Mouse (Mus musculus): ENCODE measurements around the gene Fbxl18.
A peak's percentile ranks its signal among the peaks of the same experiment; 100 is the strongest.
"Not testable (repeated sequence)": the region's sequence is repeated elsewhere in the genome, so short reads cannot be mapped to it uniquely, and the experiment has no call there.

The Fbxl18 gene

GRCm38 (mm10) chr5:142900651-142901050 is 5.4 kb upstream of the Fbxl18 start:
- DNase-seq (ENCODE audit: low spot score in 2 of 2) = no peak

GRCm38 (mm10) chr5:142899932-142900533 is 4.8 kb upstream of the Fbxl18 start:
- no peak for DNase-seq (ENCODE audit: low spot score in 2 of 2)

- DNase-seq (ENCODE audit: low spot score in 2 of 2) = no peak
Observed at GRCm38 (mm10) chr5:142899057-142899601, 3.9 kb upstream of the Fbxl18 start.

GRCm38 (mm10) chr5:142898316-142898715 is 3.1 kb upstream of the Fbxl18 start:
- no peak for DNase-seq (ENCODE audit: low spot score in 2 of 2)

- no peak for DNase-seq (ENCODE audit: low spot score in 2 of 2)
Observed at GRCm38 (mm10) chr5:142897568-142898248, 2.5 kb upstream of the Fbxl18 start.

GRCm38 (mm10) chr5:142896713-142897112 is 1.5 kb upstream of the Fbxl18 start:
- no peak for DNase-seq (ENCODE audit: low spot score in 2 of 2)

GRCm38 (mm10) chr5:142896192-142896591 is 971 bp upstream of the Fbxl18 start:
- peak in 1 of 2 experiments; percentile 30 for DNase-seq (ENCODE audit: low spot score in 2 of 2)

- DNase-seq (ENCODE audit: low spot score in 2 of 2) = no peak
Observed at GRCm38 (mm10) chr5:142891396-142891795, 3.8 kb downstream of the Fbxl18 start.

- not testable (repeated sequence) for DNase-seq (ENCODE audit: low spot score in 2 of 2)
Observed at GRCm38 (mm10) chr5:142887533-142887932, 7.7 kb downstream of the Fbxl18 start.

GRCm38 (mm10) chr5:142886761-142887160 is 8.5 kb downstream of the Fbxl18 start:
- DNase-seq (ENCODE audit: low spot score in 2 of 2) = no peak

GRCm38 (mm10) chr5:142886181-142886580 is 9.0 kb downstream of the Fbxl18 start:
- DNase-seq (ENCODE audit: low spot score in 2 of 2) = no peak

GRCm38 (mm10) chr5:142882471-142882870 is 12.8 kb downstream of the Fbxl18 start:
- DNase-seq (ENCODE audit: low spot score in 2 of 2) = no peak

GRCm38 (mm10) chr5:142881936-142882335 is 13.3 kb downstream of the Fbxl18 start:
- DNase-seq (ENCODE audit: low spot score in 2 of 2) = no peak

- DNase-seq (ENCODE audit: low spot score in 2 of 2) = no peak
Observed at GRCm38 (mm10) chr5:142880806-142881516, 14.3 kb downstream of the Fbxl18 start.

GRCm38 (mm10) chr5:142880246-142880645 is 15.0 kb downstream of the Fbxl18 start:
- DNase-seq (ENCODE audit: low spot score in 2 of 2) = no peak

- peak; percentile 76 to 81 for DNase-seq (ENCODE audit: low spot score in 2 of 2)
Observed at GRCm38 (mm10) chr5:142879318-142880175, 15.7 kb downstream of the Fbxl18 start.

GRCm38 (mm10) chr5:142878570-142878969 is 16.7 kb downstream of the Fbxl18 start:
- no peak for DNase-seq (ENCODE audit: low spot score in 2 of 2)

GRCm38 (mm10) chr5:142877337-142878280 is 17.6 kb downstream of the Fbxl18 start:
- peak; percentile 81 to 82 for DNase-seq (ENCODE audit: low spot score in 2 of 2)

GRCm38 (mm10) chr5:142876896-142877295 is 18.3 kb downstream of the Fbxl18 start:
- DNase-seq (ENCODE audit: low spot score in 2 of 2) = no peak

GRCm38 (mm10) chr5:142875513-142875905 is 19.7 kb downstream of the Fbxl18 start:
- no peak for DNase-seq (ENCODE audit: low spot score in 2 of 2)
